Mouse (Mus musculus): ENCODE measurements around the gene Tmem63b.
A peak's percentile ranks its signal among the peaks of the same experiment; 100 is the strongest.

Gene Tmem63b

GRCm38 (mm10) chr17:45703187-45703586 lies 16.5 kb upstream of the Tmem63b start:
- DNase-seq (ENCODE audit: low spot score), result no peak

- no peak for DNase-seq (ENCODE audit: low spot score)
These were observed 15.5 kb upstream of the Tmem63b start for GRCm38 (mm10) chr17:45702254-45702653.

GRCm38 (mm10) chr17:45701236-45701591 lies 14.5 kb upstream of the Tmem63b start:
- DNase-seq (ENCODE audit: low spot score), result no peak

GRCm38 (mm10) chr17:45700496-45701235 lies 14.0 kb upstream of the Tmem63b start:
- DNase-seq (ENCODE audit: low spot score), result no peak

- no peak for DNase-seq (ENCODE audit: low spot score)
These were observed 12.5 kb upstream of the Tmem63b start for GRCm38 (mm10) chr17:45699039-45699740.

- no peak for DNase-seq (ENCODE audit: low spot score)
These were observed 11.7 kb upstream of the Tmem63b start for GRCm38 (mm10) chr17:45698368-45698767.

- no peak for DNase-seq (ENCODE audit: low spot score)
These were observed 10.3 kb upstream of the Tmem63b start for GRCm38 (mm10) chr17:45696981-45697380.

- no peak for DNase-seq (ENCODE audit: low spot score)
These were observed 8.8 kb upstream of the Tmem63b start for GRCm38 (mm10) chr17:45695227-45696120.

GRCm38 (mm10) chr17:45693812-45694565 lies 7.3 kb upstream of the Tmem63b start:
- DNase-seq (ENCODE audit: low spot score), result no peak

- DNase-seq (ENCODE audit: low spot score), result no peak
These were observed 5.5 kb upstream of the Tmem63b start for GRCm38 (mm10) chr17:45692159-45692558.

- no peak for DNase-seq (ENCODE audit: low spot score)
These were observed 3.3 kb upstream of the Tmem63b start for GRCm38 (mm10) chr17:45690044-45690443.

- no peak for DNase-seq (ENCODE audit: low spot score)
These were observed 2.4 kb upstream of the Tmem63b start for GRCm38 (mm10) chr17:45689120-45689519.

GRCm38 (mm10) chr17:45686093-45686619 lies 549 bp downstream of the Tmem63b start, which contains the start of gene Mrpl14:
Gene Mrpl14, plus strand, starts transcription at chr17:45686322.
- peak; percentile 89 for DNase-seq (ENCODE audit: low spot score)

- DNase-seq (ENCODE audit: low spot score), result peak; percentile 21
These were observed 1.3 kb downstream of the Tmem63b start for GRCm38 (mm10) chr17:45685171-45686092.

- DNase-seq (ENCODE audit: low spot score), result no peak
These were observed 2.0 kb downstream of the Tmem63b start for GRCm38 (mm10) chr17:45684667-45685131.

- DNase-seq (ENCODE audit: low spot score), result no peak
These were observed 3.9 kb downstream of the Tmem63b start for GRCm38 (mm10) chr17:45682843-45683242.

- no peak for DNase-seq (ENCODE audit: low spot score)
These were observed 5.1 kb downstream of the Tmem63b start for GRCm38 (mm10) chr17:45681588-45681987.

GRCm38 (mm10) chr17:45680391-45680980 lies 6.2 kb downstream of the Tmem63b start:
- DNase-seq (ENCODE audit: low spot score), result peak; percentile 24

- peak; percentile 61 for DNase-seq (ENCODE audit: low spot score)
These were observed 8.6 kb downstream of the Tmem63b start for GRCm38 (mm10) chr17:45678106-45678505.

- no peak for DNase-seq (ENCODE audit: low spot score)
These were observed 14.1 kb downstream of the Tmem63b start for GRCm38 (mm10) chr17:45672598-45672997.
